Mouse (Mus musculus) forebrain, embryonic 15.5 days (tissue): ENCODE data around the gene Smim24. TPM values are rescaled to one million over a fixed set of nuclear protein-coding genes. Genes with fewer than 3 reads are reported as not detected.

Experiments
- ATAC-seq: fragments of 200-750 bp; cut with Nextera tagmentation; replicated peaks from 2 replicates; pipeline ENCODE4 v1.8.0; 2017; ENCODE audit warnings: mild to moderate bottlenecking, moderate TSS enrichment, moderate library complexity
- H3K27ac ChIP-seq: fragments of 300-500 bp; sonication (generic); replicated peaks from 2 replicates; pipeline ENCODE4 v1.5.1; 2015; ENCODE audit warnings: mild to moderate bottlenecking, inconsistent platforms
- H3K27me3 ChIP-seq: fragments of 300-500 bp; sonication (generic); 2 replicates; pipeline ENCODE4 v1.6.1; 2015; ENCODE audit warnings: inconsistent platforms
- H3K36me3 ChIP-seq: fragments of 300-500 bp; sonication (generic); 2 replicates; pipeline ENCODE4 v1.6.1; 2015; ENCODE audit warnings: mild to moderate bottlenecking, inconsistent platforms
- H3K4me1 ChIP-seq: fragments of 300-500 bp; sonication (generic); 2 replicates; pipeline ENCODE4 v1.6.1; 2015; ENCODE audit warnings: inconsistent platforms
- H3K4me2 ChIP-seq: fragments of 300-500 bp; sonication (generic); replicated peaks from 2 replicates; pipeline ENCODE4 v1.6.1; 2015; ENCODE audit warnings: mild to moderate bottlenecking, inconsistent platforms
- H3K4me3 ChIP-seq: fragments of 300-500 bp; sonication (generic); 2 replicates; pipeline ENCODE4 v1.5.1; 2015; ENCODE audit warnings: mild to moderate bottlenecking, inconsistent platforms
- H3K9ac ChIP-seq: fragments of 300-500 bp; sonication (generic); replicated peaks from 2 replicates; pipeline ENCODE4 v1.6.1; 2015; ENCODE audit warnings: mild to moderate bottlenecking, inconsistent platforms
- H3K9me3 ChIP-seq: fragments of 300-500 bp; sonication (generic); 2 replicates; pipeline ENCODE4 v1.6.1; 2016; ENCODE audit warnings: inconsistent platforms
- WGBS: fragments of 180-500 bp; shearing (Covaris S2); methylation state at CpG from one replicate; pipeline ENCODE4 v1.1.7; 2015; ENCODE audit warnings: mixed read lengths; 5-methylcytosine and 5-hydroxymethylcytosine counted together
- polyA plus RNA-seq: library from polyadenylated mRNA; unstranded; fragments of >200 nt; fragmentation: Nextera tagmentation; extraction: Ambion mirVana; gene quantifications from 2 replicates; pipeline ENCODE4 v1.2.1, GENCODE M21; 2015

Gene Smim24
- polyA plus RNA-seq, 1 experiment from 2014 or later, result 1.8 TPM

GRCm38 (mm10) chr10:81414682-81415081 lies 21.8 kb downstream of the Smim24 start:
- Histone ChIP-seq H3K4me2 (no peak overlapping the region), H3K27me3 (no peaks in the 10 kb centered on the region), H3K36me3 (no peaks in the 10 kb centered on the region; the same call in 1 of the 2 replicates), H3K9me3 (no peaks in the 10 kb centered on the region), H3K9ac (no peak overlapping the region), H3K4me1 (peaks cover 73% of the 10 kb centered on the region), H3K4me3 (no peak overlapping the region), H3K27ac (no peak overlapping the region)
- ATAC-seq, result no peak

DNA sequence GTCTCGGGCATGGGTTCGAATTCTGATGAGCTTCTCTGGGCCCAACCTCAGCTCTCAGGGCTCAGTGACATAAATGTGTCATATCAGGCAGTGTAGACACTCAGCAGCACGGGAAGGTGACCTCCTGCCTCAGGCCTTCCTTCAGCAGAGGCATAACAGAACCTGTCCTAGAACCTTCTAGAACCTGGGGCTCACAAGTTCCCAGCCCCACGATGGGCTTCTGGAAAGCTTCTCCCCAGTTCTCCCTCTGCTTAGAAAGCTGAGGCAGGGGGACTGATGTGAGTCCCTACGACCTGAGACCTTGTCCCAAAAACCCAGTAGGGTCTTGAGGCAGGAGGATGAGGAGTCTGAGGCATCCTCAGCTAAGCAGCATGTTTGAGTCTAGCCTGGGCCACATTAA lies 22.3 kb downstream of the Smim24 start:
- H3K9me3 ChIP-seq, result no peaks in the 10 kb centered on the region
- no peak for ATAC-seq

DNA sequence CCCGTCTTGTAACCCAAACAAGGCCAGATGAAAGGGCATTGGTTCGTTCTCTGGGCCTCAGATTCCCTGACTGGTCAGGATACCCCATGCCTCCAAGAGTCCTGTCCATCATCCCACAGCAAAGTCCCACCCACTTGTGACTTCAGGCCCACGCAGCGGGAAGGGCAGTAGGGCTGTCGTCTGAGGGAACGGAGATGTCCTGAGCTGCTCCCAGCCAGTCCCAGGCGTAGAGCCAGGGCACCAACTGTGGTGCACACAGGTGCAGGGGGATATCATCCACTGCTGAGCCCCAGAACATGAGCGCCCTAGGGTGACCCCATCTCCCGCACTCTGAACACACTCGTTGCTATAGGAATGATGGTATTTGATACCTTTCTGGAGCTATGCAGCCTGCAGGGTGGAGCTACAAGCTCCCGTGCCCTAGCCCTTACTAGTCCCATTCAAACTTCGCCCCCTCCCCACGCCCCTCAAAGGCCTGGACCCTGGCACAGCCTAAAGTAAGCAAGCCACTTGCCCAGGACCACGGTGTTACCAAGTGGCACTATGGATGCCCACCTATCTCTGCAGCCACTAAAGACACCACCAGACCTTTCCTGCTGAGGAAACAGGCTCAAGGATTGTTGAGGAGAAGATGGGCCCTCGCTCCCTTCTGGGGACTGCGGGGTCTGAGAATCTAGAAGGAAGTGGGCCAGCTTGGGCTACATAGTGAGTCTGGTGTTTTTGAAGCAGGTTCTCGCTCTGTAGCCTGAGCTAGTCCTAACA lies 22.9 kb downstream of the Smim24 start:
- peaks cover 70% of the 10 kb centered on the region for H3K4me1 ChIP-seq
- H3K4me2 ChIP-seq, result no peak overlapping the region
- no peak overlapping the region for H3K9ac ChIP-seq
- no peak overlapping the region for H3K4me3 ChIP-seq
- H3K36me3 ChIP-seq, result no peaks in the 10 kb centered on the region; the same call in 1 of the 2 replicates
- no peak for ATAC-seq
- no peaks in the 10 kb centered on the region for H3K27me3 ChIP-seq
- H3K9me3 ChIP-seq, result no peaks in the 10 kb centered on the region
- peak overlapping the region; percentile 89 for H3K27ac ChIP-seq
- 65% methylated on average over 17 of the region's 17 CpGs for WGBS

More for the DNA sequence above, 22.3 kb downstream of the Smim24 start:
- H3K4me1 ChIP-seq, result peaks cover 73% of the 10 kb centered on the region
- H3K27me3 ChIP-seq, result no peaks in the 10 kb centered on the region
- no peaks in the 10 kb centered on the region; the same call in 1 of the 2 replicates for H3K36me3 ChIP-seq
- no peak overlapping the region for H3K4me3 ChIP-seq
- no peak overlapping the region for H3K27ac ChIP-seq
- WGBS, result 70% methylated on average over 5 of the region's 5 CpGs
- H3K4me2 ChIP-seq, result no peak overlapping the region
- no peak overlapping the region for H3K9ac ChIP-seq

DNA sequence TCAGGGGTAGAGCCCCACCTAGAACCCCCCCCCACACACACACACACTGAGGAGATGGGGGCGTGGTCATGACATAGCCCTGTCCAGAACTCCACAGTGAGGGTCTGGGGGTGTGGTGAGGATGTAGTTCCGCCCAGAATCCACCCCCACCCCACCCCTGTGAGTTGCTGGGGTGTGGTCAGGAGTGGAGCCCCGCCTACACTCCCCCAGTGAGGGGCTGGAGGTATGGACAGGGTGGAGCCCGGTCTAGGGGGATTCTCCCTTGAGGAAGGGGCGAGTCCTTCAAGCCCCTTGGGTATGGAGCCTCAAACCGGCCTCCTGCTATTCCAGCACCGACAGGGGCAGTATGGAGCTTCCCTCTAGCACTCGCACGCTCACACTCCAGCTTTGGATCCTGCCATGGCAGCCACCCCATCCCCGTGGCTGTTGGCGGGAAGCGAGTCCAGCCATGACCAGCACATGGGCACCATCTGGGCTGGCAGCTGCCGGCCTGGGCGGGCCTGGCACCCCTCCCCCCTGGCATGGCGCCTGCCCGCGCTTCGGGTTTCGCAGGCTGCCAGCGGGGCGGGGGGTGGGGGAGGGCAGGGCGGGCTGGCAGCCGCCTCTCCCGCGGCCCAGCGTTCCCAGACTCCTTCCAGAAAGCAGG lies 23.9 kb downstream of the Smim24 start:
- peaks cover 60% of the 10 kb centered on the region for H3K4me1 ChIP-seq
- H3K27me3 ChIP-seq, result no peaks in the 10 kb centered on the region
- peak overlapping the region; percentile 45 for H3K4me2 ChIP-seq
- peak overlapping the region; percentile 31 for H3K4me3 ChIP-seq
- peak overlapping the region; percentile 89 for H3K27ac ChIP-seq
- peak overlapping the region; percentile 21 for H3K9ac ChIP-seq
- peak; percentile 85 for ATAC-seq
- WGBS, result 2% methylated on average over 18 of the region's 26 CpGs
- H3K9me3 ChIP-seq, result no peaks in the 10 kb centered on the region
- no peaks in the 10 kb centered on the region; the same call in 1 of the 2 replicates for H3K36me3 ChIP-seq

GRCm38 (mm10) chr10:81417227-81418215 lies 24.7 kb downstream of the Smim24 start:
- H3K9me3 ChIP-seq, result no peaks in the 10 kb centered on the region
- no peaks in the 10 kb centered on the region for H3K27me3 ChIP-seq
- H3K4me2 ChIP-seq, result peak overlapping the region; percentile 45
- H3K36me3 ChIP-seq, result no peaks in the 10 kb centered on the region; the same call in 1 of the 2 replicates
- peak overlapping the region; percentile 31 for H3K4me3 ChIP-seq
- peaks cover 52% of the 10 kb centered on the region for H3K4me1 ChIP-seq
- H3K27ac ChIP-seq, result peak overlapping the region; percentile 89
- WGBS, result 42% methylated on average over 12 of the region's 12 CpGs
- peak overlapping the region; percentile 21; the same call in 1 of the 2 replicates for H3K9ac ChIP-seq
- no peak; the same call in 1 of the 2 replicates for ATAC-seq

DNA sequence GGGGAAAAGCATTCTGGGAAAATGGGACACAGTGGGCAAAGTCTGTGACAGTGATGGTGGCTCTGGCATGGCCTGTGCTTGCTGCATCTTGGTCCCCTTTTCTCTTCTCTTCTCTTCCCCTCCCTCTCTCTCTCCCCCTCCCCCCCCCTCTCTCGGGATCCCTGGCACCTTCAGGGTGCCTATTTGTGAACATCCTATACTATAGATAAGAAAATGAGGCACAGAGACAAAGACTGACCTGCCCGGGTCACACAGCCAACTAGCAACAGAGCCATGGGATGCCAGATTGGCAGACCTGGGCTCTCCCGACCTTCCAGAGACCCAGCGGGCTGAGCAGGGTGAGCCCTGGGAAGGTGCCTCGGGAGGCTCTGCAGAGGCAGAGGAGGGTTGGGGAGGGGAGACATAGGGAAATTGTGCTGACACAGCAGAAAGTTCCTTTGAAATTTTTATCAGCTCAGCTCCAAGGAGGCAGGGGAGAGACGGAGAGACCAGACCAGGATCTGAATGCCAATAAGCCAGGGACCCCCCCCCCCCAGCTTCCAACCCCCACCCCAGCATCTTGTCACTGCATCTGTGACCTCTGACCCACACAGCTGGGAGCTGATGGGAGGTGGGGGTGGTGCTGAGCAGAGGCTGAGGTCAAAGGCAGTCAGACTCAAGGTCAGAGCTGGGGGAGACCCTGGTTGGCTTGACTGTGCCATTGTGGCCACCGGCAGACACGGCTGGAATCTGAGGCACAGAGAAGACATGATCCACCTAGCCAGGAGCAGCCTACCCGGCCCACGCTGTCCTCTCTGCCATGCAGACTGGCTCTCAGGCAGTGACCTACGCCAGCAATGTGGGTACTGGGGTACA lies 25.6 kb downstream of the Smim24 start:
- H3K36me3 ChIP-seq, result no peaks in the 10 kb centered on the region; the same call in 1 of the 2 replicates
- no peaks in the 10 kb centered on the region for H3K27me3 ChIP-seq
- H3K4me2 ChIP-seq, result no peak overlapping the region
- peak overlapping the region; percentile 89 for H3K27ac ChIP-seq
- ATAC-seq, result no peak
- peaks cover 47% of the 10 kb centered on the region for H3K4me1 ChIP-seq
- no peaks in the 10 kb centered on the region for H3K9me3 ChIP-seq
- H3K9ac ChIP-seq, result no peak overlapping the region
- no peak overlapping the region for H3K4me3 ChIP-seq
- WGBS, result 45% methylated on average over 11 of the region's 11 CpGs

GRCm38 (mm10) chr10:81419111-81419928 lies 26.5 kb downstream of the Smim24 start:
- 95% methylated on average over 10 of the region's 10 CpGs for WGBS
- Histone ChIP-seq H3K4me1 (peaks cover 46% of the 10 kb centered on the region), H3K4me3 (no peak overlapping the region), H3K4me2 (no peak overlapping the region), H3K36me3 (no peaks in the 10 kb centered on the region; the same call in 1 of the 2 replicates), H3K9ac (no peak overlapping the region), H3K27ac (peak overlapping the region; percentile 35), H3K9me3 (no peaks in the 10 kb centered on the region), H3K27me3 (no peaks in the 10 kb centered on the region)
- no peak for ATAC-seq

- no peak for ATAC-seq
- Histone ChIP-seq H3K9me3 (no peaks in the 10 kb centered on the region), H3K9ac (no peak overlapping the region), H3K4me1 (peaks cover 46% of the 10 kb centered on the region), H3K36me3 (no peaks in the 10 kb centered on the region; the same call in 1 of the 2 replicates), H3K27ac (no peak overlapping the region), H3K4me3 (no peak overlapping the region), H3K4me2 (no peak overlapping the region), H3K27me3 (no peaks in the 10 kb centered on the region)
- WGBS, result 87% methylated on average over 40 of the region's 40 CpGs
These were observed 27.4 kb downstream of the Smim24 start for GRCm38 (mm10) chr10:81420191-81420767.

DNA sequence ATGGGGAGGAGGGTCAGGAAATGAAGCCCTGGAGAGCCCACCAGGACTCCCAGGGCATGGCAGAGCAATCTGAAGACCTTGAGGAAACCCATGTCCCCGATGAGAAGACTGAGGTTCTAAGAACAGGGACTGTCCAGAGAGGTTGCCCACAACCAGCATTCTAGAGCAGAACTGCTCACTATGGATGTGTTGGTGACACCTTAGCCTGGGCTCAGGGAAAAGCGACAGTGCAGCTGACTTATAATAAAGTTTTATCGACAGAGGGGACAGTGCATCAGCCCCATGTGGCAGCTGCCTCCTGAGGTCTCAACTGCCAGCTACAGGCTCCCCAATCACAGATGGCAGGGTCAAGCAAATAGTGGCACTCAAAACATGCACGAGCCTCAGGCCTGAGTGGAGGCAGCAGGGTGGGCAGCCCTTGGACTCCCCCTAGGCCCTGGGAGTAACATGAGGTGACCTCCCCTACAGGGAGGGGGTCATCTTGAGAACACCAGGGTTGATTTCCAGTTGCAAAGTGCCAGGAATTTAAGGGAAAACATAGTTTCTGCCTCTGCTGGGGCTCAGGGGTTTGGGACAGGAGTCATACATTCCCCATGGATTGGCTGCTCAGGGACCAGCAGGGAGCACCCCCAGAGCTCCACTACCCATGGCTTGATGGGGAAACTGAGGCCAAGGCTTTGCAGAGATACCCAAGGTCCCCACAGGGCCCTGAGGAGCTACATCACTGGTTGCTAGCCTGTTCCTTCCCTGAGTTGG lies 28.4 kb downstream of the Smim24 start:
- Histone ChIP-seq H3K27me3 (no peaks in the 10 kb centered on the region), H3K4me2 (no peak overlapping the region), H3K4me3 (no peak overlapping the region), H3K9me3 (no peaks in the 10 kb centered on the region), H3K4me1 (peaks cover 53% of the 10 kb centered on the region), H3K9ac (no peak overlapping the region), H3K27ac (no peak overlapping the region), H3K36me3 (no peaks in the 10 kb centered on the region; the same call in 1 of the 2 replicates)
- WGBS, result 80% methylated on average over 4 of the region's 4 CpGs
- no peak for ATAC-seq

DNA sequence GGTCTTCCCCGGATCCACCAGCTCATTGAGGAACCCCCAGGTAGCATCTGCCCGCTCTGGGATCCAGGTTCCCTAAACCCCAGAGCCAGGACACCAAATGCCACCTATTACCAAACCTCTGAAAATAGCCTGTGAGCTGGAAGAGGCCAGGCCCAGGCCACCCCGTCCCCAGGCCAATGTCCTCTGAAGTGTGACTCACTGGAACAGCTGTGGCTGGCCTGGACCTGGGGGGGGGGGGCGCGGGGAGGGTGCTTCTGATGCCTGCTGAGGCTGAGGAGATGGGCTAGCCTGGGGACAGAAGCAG lies 28.9 kb downstream of the Smim24 start:
- no peaks in the 10 kb centered on the region for H3K27me3 ChIP-seq
- no peak for ATAC-seq
- peaks cover 53% of the 10 kb centered on the region for H3K4me1 ChIP-seq
- no peak overlapping the region for H3K27ac ChIP-seq
- H3K4me2 ChIP-seq, result no peak overlapping the region
- no peak overlapping the region for H3K9ac ChIP-seq
- H3K4me3 ChIP-seq, result no peak overlapping the region
- no peaks in the 10 kb centered on the region; the same call in 1 of the 2 replicates for H3K36me3 ChIP-seq
- no peaks in the 10 kb centered on the region for H3K9me3 ChIP-seq
- 84% methylated on average over 5 of the region's 5 CpGs for WGBS
